ENCODE assay signal across 8 mouse cellular contexts in the genomic region with DNA sequence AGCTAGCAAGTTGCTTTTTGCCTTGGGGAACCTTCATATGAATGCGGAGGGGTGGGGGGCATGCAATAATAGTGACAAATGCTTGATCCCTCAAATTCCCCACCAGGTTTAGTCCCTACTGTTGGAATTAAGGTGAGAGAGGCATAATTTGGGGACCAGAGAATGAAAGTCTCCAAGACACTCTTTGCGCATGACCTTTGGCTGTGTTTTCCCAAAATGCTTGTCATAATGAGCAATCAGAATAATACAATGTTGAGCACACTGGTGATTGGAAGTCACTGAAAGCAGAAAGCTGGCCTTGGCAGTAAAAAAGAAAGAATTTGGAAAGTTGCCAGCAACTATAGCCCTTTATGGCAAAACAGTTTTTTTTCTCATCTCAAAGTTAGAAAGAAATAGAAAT. TPM values are rescaled to one million over a fixed set of nuclear protein-coding genes. Genes with fewer than 3 reads are reported as not detected.
DNase-seq lines count a peak whose midpoint lies in the region; ATAC-seq and TF ChIP-seq lines count a peak whose summit lies in the region.

No protein-coding gene starts in this region.

- no peak for TF ChIP-seq POLR2A in embryonic fibroblast, embryonic 13.5 days (IDR thresholded peaks at IDR 0.05; ENCODE audit: low read depth, low read length)

- H3K9ac ChIP-seq in limb, embryonic 11.5 days (ENCODE audit: low read length) = no peak overlapping the region
- H3K9ac ChIP-seq in stomach, embryonic 14.5 days (replicated peaks; ENCODE audit: low read depth, low read length) = no peak overlapping the region

- H3K27ac ChIP-seq in left cerebral cortex, adult 2 months = peak overlapping the region; percentile 91
- no peak overlapping the region for H3K27ac ChIP-seq in embryonic fibroblast, embryonic 13.5 days (ENCODE audit: insufficient read depth, low read length)
- no peak overlapping the region for H3K27ac ChIP-seq in limb, embryonic 11.5 days (replicated peaks; ENCODE audit: low read depth, low read length)
- H3K27ac ChIP-seq in stomach, embryonic 14.5 days (ENCODE audit: low read length) = no peak overlapping the region

- DNase-seq in left cerebral cortex, adult 2 months (ENCODE audit: extremely low spot score in 1 of 2, low spot score in 2 of 2) = peak in 1 of 2 experiments; percentile 5
- DNase-seq in left cerebral cortex, postnatal 10 days (ENCODE audit: extremely low spot score in 1 of 2, low spot score in 2 of 2) = no peak
- no peak for DNase-seq in limb, embryonic 11.5 days (ENCODE audit: low spot score)
- DNase-seq in gastrocnemius, adult 18-20 months (ENCODE audit: low spot score) = no peak
- no peak for DNase-seq in urinary bladder, postnatal 36 days (ENCODE audit: low spot score in 2 of 2)

- H3K27me3 ChIP-seq in limb, embryonic 11.5 days (ENCODE audit: control insufficient read depth, insufficient read depth, low read length) = no peaks in the 10 kb centered on the region; the same call in 1 of the 2 replicates
- H3K27me3 ChIP-seq in stomach, embryonic 14.5 days (ENCODE audit: control insufficient read depth, insufficient read depth, low read length) = peaks cover 6% of the 10 kb centered on the region

- TF ChIP-seq CTCF in left cerebral cortex, adult 2 months (IDR thresholded peaks at IDR 0.05) = no peak
- TF ChIP-seq CTCF in embryonic fibroblast, embryonic 13.5 days (IDR thresholded peaks at IDR 0.05; ENCODE audit: borderline replicate concordance, insufficient read depth, low read length) = no peak

- WGBS in limb, embryonic 11.5 days = 64% methylated on average over 2 of the region's 2 CpGs
- WGBS in stomach, embryonic 14.5 days = 60% methylated on average over 2 of the region's 2 CpGs

- no peaks in the 10 kb centered on the region for H3K9me3 ChIP-seq in limb, embryonic 11.5 days (ENCODE audit: control insufficient read depth, low read length)
- no peaks in the 10 kb centered on the region for H3K9me3 ChIP-seq in stomach, embryonic 14.5 days (ENCODE audit: control insufficient read depth, low read depth, low read length)

- no peaks in the 10 kb centered on the region for H3K4me1 ChIP-seq in embryonic fibroblast, embryonic 13.5 days (ENCODE audit: control insufficient read depth, insufficient read depth, low read length)
- H3K4me1 ChIP-seq in limb, embryonic 11.5 days (ENCODE audit: control insufficient read depth, insufficient read depth, low read length) = no peaks in the 10 kb centered on the region
- 0 out of 2 replicates have a peak, but pooled peaks cover 4% of the 10 kb centered on the region for H3K4me1 ChIP-seq in stomach, embryonic 14.5 days (ENCODE audit: control insufficient read depth, insufficient read depth, low read length)

- no peak for ATAC-seq in limb, embryonic 11.5 days (ENCODE audit: insufficient number of reproducible peaks, low FRiP score, low TSS enrichment, low read depth)
- no peak for ATAC-seq in stomach, embryonic 14.5 days (ENCODE audit: insufficient number of reproducible peaks, insufficient read depth, low FRiP score, low read depth)
- no peak for ATAC-seq in megakaryocyte-erythroid progenitor cell, adult 5-6 weeks (replicated peaks; ENCODE audit: low FRiP score, low TSS enrichment, poor library complexity, severe bottlenecking)

- peak overlapping the region; percentile 82 for H3K4me3 ChIP-seq in left cerebral cortex, adult 2 months
- H3K4me3 ChIP-seq in embryonic fibroblast, embryonic 13.5 days (ENCODE audit: insufficient read depth, low read length) = peak overlapping the region; percentile 42
- peak overlapping the region; percentile 69 for H3K4me3 ChIP-seq in limb, embryonic 11.5 days (ENCODE audit: low read depth, low read length)
- peak overlapping the region; percentile 63 for H3K4me3 ChIP-seq in stomach, embryonic 14.5 days (ENCODE audit: low read depth, low read length)

- no peaks in the 10 kb centered on the region for H3K36me3 ChIP-seq in limb, embryonic 11.5 days (ENCODE audit: control insufficient read depth, insufficient read depth, low read length)
- no peaks in the 10 kb centered on the region for H3K36me3 ChIP-seq in stomach, embryonic 14.5 days (ENCODE audit: control insufficient read depth, insufficient read depth, low read length)

- peak overlapping the region; percentile 99 for H3K4me2 ChIP-seq in limb, embryonic 11.5 days (ENCODE audit: low read depth, severe bottlenecking)
- H3K4me2 ChIP-seq in stomach, embryonic 14.5 days (replicated peaks; ENCODE audit: low read depth, low read length) = peak overlapping the region; percentile 98

- intact Hi-C loops in left cerebral cortex, adult 2 months (cut with DNase I) = loop anchor here (2.0 to 5.0 kb wide), 3 partner anchors 32 to 270 kb away; partner anchors contain the start of genes Eef1b2 and Ndufs1
- intact Hi-C loops in left cerebral cortex, postnatal 10 days (cut with DNase I) = loop anchor here (5.0 to 10.0 kb wide), 2 partner anchors 74 to 172 kb away; partner anchors contain the start of gene Zdbf2

RNA-seq across cellular contexts. Expression of gene Adam23, which starts 1.0 kb away (rescaled TPM):
- 100 to 1,000 TPM; 146 to 155 TPM for total RNA-seq in left cerebral cortex, adult 2 months (2021)
- total RNA-seq in left cerebral cortex, postnatal 10 days (2021) = 100 to 1,000 TPM; 155 to 157 TPM
- 43.6 and 54.1 TPM in 2 replicates for polyA plus RNA-seq in embryonic fibroblast, embryonic 13.5 days (2011; ENCODE audit: insufficient read length, low read depth, missing spikeins)
- polyA plus RNA-seq in limb, embryonic 11.5 days (2014; fragmentation: Nextera tagmentation; extraction: Ambion mirVana) = 3.7 and 4.1 TPM in 2 replicates
- polyA plus RNA-seq in stomach, embryonic 14.5 days (2014; fragmentation: Nextera tagmentation; extraction: Ambion mirVana) = 5.4 and 6.0 TPM in 2 replicates
- not detected in 2 replicates for total RNA-seq in megakaryocyte-erythroid progenitor cell, adult 5-6 weeks (2014; fragmentation: Nextera tagmentation)
- not detected in 2 replicates for total RNA-seq in megakaryocyte-erythroid progenitor cell, adult 5-6 weeks (2017)
- total RNA-seq in gastrocnemius, adult 18-20 months (2021) = 1 to 10 TPM; 1.2 to 1.3 TPM

Comparison
In these comparisons a context has a peak if more than half of its experiments do, and no peak if none do; other contexts are left out.
1. RNA of gene Adam23, which starts 1.0 kb away (total RNA-seq): 155 to 157 TPM in left cerebral cortex, postnatal 10 days and 146 to 155 TPM in left cerebral cortex, adult 2 months; 1.2 to 1.3 TPM in gastrocnemius, adult 18-20 months and not detected in megakaryocyte-erythroid progenitor cell, adult 5-6 weeks; every median in the first group is over 10 times any median in the second.
2. Peak in every context shown above with its lines, with median percentiles within 50 percentile points of each other: H3K4me3 ChIP-seq.